Mouse (Mus musculus) stomach, postnatal 0 days (tissue): ENCODE measurements around the gene Ywhaq. TPM values are rescaled to one million over a fixed set of nuclear protein-coding genes. Genes with fewer than 3 reads are reported as not detected.

Source experiments
- ATAC-seq: fragments of 200-750 bp; cut with Nextera tagmentation; 2 replicates; pipeline ENCODE4 v1.8.0; 2017; ENCODE audit not compliant: low FRiP score, low TSS enrichment
- DNase-seq: peaks from one replicate; pipeline ENCODE4 v3.0.0-alpha.2; 2016; ENCODE audit warnings: low spot score
- H3K27ac ChIP-seq: fragments of 300-500 bp; sonication (generic); replicated peaks from 2 replicates; pipeline ENCODE4 v1.5.1; 2014; ENCODE audit warnings: mild to moderate bottlenecking, control low read depth
- H3K27me3 ChIP-seq: fragments of 300-500 bp; sonication (generic); 2 replicates; pipeline ENCODE4 v1.6.1; 2014; ENCODE audit warnings: low read length; ENCODE audit not compliant: control insufficient read depth, insufficient read depth
- H3K36me3 ChIP-seq: fragments of 300-500 bp; sonication (generic); 2 replicates; pipeline ENCODE4 v1.6.1; 2014; ENCODE audit warnings: low read length, mixed read lengths; ENCODE audit not compliant: control insufficient read depth, insufficient read depth
- H3K4me1 ChIP-seq: fragments of 300-500 bp; sonication (generic); replicated peaks from 2 replicates; pipeline ENCODE4 v1.6.1; 2014; ENCODE audit warnings: antibody characterized with exemption; ENCODE audit not compliant: control insufficient read depth, insufficient read depth
- H3K4me2 ChIP-seq: fragments of 300-500 bp; sonication (generic); replicated peaks from 2 replicates; pipeline ENCODE4 v1.6.1; 2014; ENCODE audit warnings: low read depth, mild to moderate bottlenecking, control low read depth, moderate library complexity
- H3K4me3 ChIP-seq: fragments of 300-500 bp; sonication (generic); 2 replicates; pipeline ENCODE4 v1.5.1; 2014; ENCODE audit warnings: low read depth, low read length, control low read depth
- H3K9ac ChIP-seq: fragments of 300-500 bp; sonication (generic); 2 replicates; pipeline ENCODE4 v1.6.1; 2014; ENCODE audit warnings: mild to moderate bottlenecking, low read length, control low read depth, mixed read lengths
- H3K9me3 ChIP-seq: fragments of 300-500 bp; sonication (generic); 2 replicates; pipeline ENCODE4 v1.6.1; 2016; ENCODE audit warnings: low read length; ENCODE audit not compliant: control insufficient read depth
- CTCF ChIP-seq: IDR thresholded peaks from 2 replicates; pipeline ENCODE4 v1.5.1; 2016; ENCODE audit warnings: antibody characterized with exemption, low read depth, mild to moderate bottlenecking, moderate library complexity
- EP300 ChIP-seq: optimal IDR thresholded peaks from 2 replicates; pipeline ENCODE3; 2016; ENCODE audit warnings: antibody characterized with exemption
- WGBS: fragments of 180-500 bp; shearing (Covaris S2); extraction: QIAGEN DNeasy Blood & Tissue Kit; methylation state at CpG from one replicate; pipeline ENCODE4 v1.1.7; 2014; 5-methylcytosine and 5-hydroxymethylcytosine counted together
- polyA plus RNA-seq: library from polyadenylated mRNA; unstranded; fragments of >200 nt; fragmentation: Nextera tagmentation; extraction: Ambion mirVana; gene quantifications from 2 replicates; pipeline ENCODE4 v1.2.1, GENCODE M21; 2015

The Ywhaq gene
- polyA plus RNA-seq, 1 experiment from 2014 or later, result 384 TPM

DNA sequence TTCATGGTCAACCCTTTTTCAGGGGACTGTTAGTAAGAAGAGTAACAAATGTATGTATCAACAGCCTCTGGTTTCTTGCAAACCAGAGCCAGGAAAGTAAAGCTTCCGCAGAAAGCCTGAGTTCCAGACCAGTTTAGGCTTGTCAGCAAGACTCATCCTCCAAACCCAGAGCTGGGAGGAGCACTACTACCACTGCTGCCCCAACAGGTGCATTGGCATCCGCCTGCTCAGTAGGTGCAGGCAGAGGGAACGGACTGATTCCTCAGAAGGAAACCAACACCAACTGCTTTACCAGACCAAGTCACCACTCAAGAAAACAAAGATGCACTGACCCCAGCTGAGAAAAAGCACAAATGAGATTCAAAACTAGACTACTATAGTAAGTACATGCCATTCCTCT is 54.2 kb downstream of the Ywhaq start:
- no peak for TF ChIP-seq EP300
- TF ChIP-seq CTCF, result 0 out of 2 replicates have a peak, but pooled peaks have one; percentile 2
- no peak overlapping the region for H3K4me3 ChIP-seq
- ATAC-seq, result no peak
- H3K36me3 ChIP-seq, result no peaks in the 10 kb centered on the region
- peak overlapping the region; percentile 73 for H3K27ac ChIP-seq
- no peak overlapping the region for H3K9ac ChIP-seq
- WGBS, result 73% methylated on average over 3 of the region's 3 CpGs
- no peak overlapping the region; the same call in 1 of the 2 replicates for H3K4me2 ChIP-seq
- DNase-seq, result no peak
- H3K9me3 ChIP-seq, result no peaks in the 10 kb centered on the region
- H3K4me1 ChIP-seq, result no peaks in the 10 kb centered on the region
- H3K27me3 ChIP-seq, result no peaks in the 10 kb centered on the region

- peak overlapping the region; percentile 73 for H3K27ac ChIP-seq
- 38% methylated on average over 2 of the region's 2 CpGs for WGBS
These were observed 54.8 kb downstream of the Ywhaq start for GRCm38 (mm10) chr12:21362686-21363085.

GRCm38 (mm10) chr12:21353681-21354080 is 63.8 kb downstream of the Ywhaq start:
- Histone ChIP-seq H3K9ac (no peak overlapping the region), H3K27me3 (no peaks in the 10 kb centered on the region), H3K4me2 (no peak overlapping the region), H3K4me3 (no peak overlapping the region), H3K4me1 (no peaks in the 10 kb centered on the region), H3K27ac (no peak overlapping the region), H3K36me3 (0 out of 2 replicates have a peak, but pooled peaks cover 9% of the 10 kb centered on the region), H3K9me3 (no peaks in the 10 kb centered on the region)
- no peak for TF ChIP-seq EP300
- TF ChIP-seq CTCF, result no peak
- DNase-seq (no peak), ATAC-seq (no peak)
- WGBS, result 90% methylated on average over 8 of the region's 8 CpGs

More at GRCm38 (mm10) chr12:21362686-21363085, 54.8 kb downstream of the Ywhaq start:
- peak; percentile 85 for ATAC-seq
- no peaks in the 10 kb centered on the region for H3K36me3 ChIP-seq
- H3K4me2 ChIP-seq, result no peak overlapping the region; the same call in 1 of the 2 replicates
- H3K9me3 ChIP-seq, result no peaks in the 10 kb centered on the region
- no peaks in the 10 kb centered on the region for H3K27me3 ChIP-seq
- no peaks in the 10 kb centered on the region for H3K4me1 ChIP-seq
- no peak for DNase-seq
- TF ChIP-seq EP300 (no peak), CTCF (no peak)
- H3K4me3 ChIP-seq, result no peak overlapping the region
- H3K9ac ChIP-seq, result no peak overlapping the region

DNA sequence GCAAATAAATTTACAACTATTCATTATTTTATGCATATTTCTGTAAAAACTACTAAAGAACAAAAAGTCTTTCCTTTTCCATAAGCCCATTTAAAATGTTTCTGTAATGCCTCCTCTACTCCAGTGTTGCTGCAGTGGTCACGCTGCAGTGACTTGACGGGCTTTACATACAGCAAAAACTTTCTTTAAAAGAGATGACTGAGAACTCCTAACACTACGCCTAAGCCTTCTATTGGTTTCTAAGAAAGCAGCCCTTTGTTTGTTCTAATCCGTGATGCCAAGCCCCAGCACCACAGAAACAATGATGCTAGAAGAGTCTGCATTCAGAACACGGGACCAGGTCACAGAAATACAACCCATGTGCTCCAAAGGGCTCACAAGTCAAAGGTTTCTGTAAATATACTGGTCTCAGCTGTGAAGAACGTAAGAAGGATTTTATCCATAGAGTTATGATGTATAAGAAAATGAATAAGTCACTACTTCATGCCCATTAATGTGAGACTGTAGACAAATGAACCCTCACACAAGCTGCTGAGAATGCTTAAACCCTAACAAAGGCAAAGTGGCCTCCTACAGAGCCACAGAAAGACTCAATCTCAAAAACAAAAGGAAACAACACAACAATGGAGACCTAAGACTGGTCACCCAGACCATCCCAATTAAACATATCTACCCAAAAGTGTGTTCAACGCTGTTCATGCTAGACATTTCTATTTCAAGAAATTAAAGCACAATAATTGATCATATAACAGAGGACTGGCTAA is 67.1 kb downstream of the Ywhaq start:
- DNase-seq (no peak), ATAC-seq (no peak)
- 85% methylated on average over 7 of the region's 7 CpGs for WGBS
- H3K4me1 ChIP-seq, result no peaks in the 10 kb centered on the region
- TF ChIP-seq CTCF (no peak), EP300 (no peak)
- H3K4me2 ChIP-seq, result no peak overlapping the region
- H3K27ac ChIP-seq, result no peak overlapping the region
- H3K9ac ChIP-seq, result no peak overlapping the region
- no peaks in the 10 kb centered on the region for H3K9me3 ChIP-seq
- H3K36me3 ChIP-seq, result peaks cover 13% of the 10 kb centered on the region; the same call in 1 of the 2 replicates
- H3K4me3 ChIP-seq, result no peak overlapping the region
- H3K27me3 ChIP-seq, result no peaks in the 10 kb centered on the region

- H3K27ac ChIP-seq, result no peak overlapping the region
- H3K9ac ChIP-seq, result no peak overlapping the region
- H3K27me3 ChIP-seq, result no peaks in the 10 kb centered on the region
- TF ChIP-seq CTCF (no peak), EP300 (no peak)
- no peaks in the 10 kb centered on the region for H3K4me1 ChIP-seq
- 82% methylated on average over 7 of the region's 7 CpGs for WGBS
- no peaks in the 10 kb centered on the region for H3K9me3 ChIP-seq
- H3K4me3 ChIP-seq, result no peak overlapping the region
- no peak overlapping the region for H3K4me2 ChIP-seq
- ATAC-seq, result no peak
- no peak for DNase-seq
- peaks cover 8% of the 10 kb centered on the region; the same call in 1 of the 2 replicates for H3K36me3 ChIP-seq
These were observed 70.5 kb downstream of the Ywhaq start for GRCm38 (mm10) chr12:21346972-21347371.

DNA sequence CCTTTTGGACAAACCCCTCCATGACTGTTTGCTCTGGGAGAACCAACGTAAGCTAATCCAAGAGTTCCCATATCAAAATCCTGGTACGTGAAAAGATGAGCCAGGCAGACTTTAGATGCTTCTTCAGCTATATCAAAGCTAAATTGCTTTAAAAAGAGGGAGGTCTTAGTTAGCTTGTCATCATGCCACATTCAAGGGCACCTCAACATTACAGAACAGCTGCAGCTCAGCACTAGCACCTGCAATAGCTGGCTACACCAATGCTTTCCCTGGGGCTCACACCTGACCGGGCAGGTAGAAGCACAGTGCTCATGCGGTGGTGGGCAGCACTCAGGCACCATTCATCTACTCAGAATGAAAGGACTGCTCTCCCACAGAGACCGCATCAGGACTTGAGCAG is 76.8 kb downstream of the Ywhaq start:
- TF ChIP-seq EP300 (no peak), CTCF (no peak)
- no peak for ATAC-seq
- Histone ChIP-seq H3K27ac (no peak overlapping the region), H3K9me3 (no peaks in the 10 kb centered on the region), H3K9ac (no peak overlapping the region), H3K4me2 (no peak overlapping the region), H3K27me3 (no peaks in the 10 kb centered on the region), H3K36me3 (peaks cover 12% of the 10 kb centered on the region; the same call in 1 of the 2 replicates), H3K4me3 (no peak overlapping the region), H3K4me1 (no peaks in the 10 kb centered on the region)
- WGBS, result 90% methylated on average over 5 of the region's 5 CpGs
- DNase-seq, result no peak

Other genes starting within 250 kb of the Ywhaq start
- 45.2 and 48.1 TPM in 2 replicates for gene Cpsf3, start 132.2 kb downstream of the Ywhaq start, polyA plus RNA-seq
- 31.6 and 32.6 TPM in 2 replicates for gene Itgb1bp1, start 131.4 kb downstream of the Ywhaq start, polyA plus RNA-seq
- 43.1 and 45.1 TPM in 2 replicates for gene Iah1, start 101.2 kb downstream of the Ywhaq start, polyA plus RNA-seq
- 16.2 and 16.9 TPM in 2 replicates for gene Adam17, start 44.0 kb downstream of the Ywhaq start, polyA plus RNA-seq